Mouse (Mus musculus): Measurements from ENCODE around the gene Nos2. TPM values are rescaled to one million over a fixed set of nuclear protein-coding genes. Genes with fewer than 3 reads are reported as not detected.
A peak's percentile ranks its signal among the peaks of the same experiment; 100 is the strongest.
"Not testable (repeated sequence)": the region's sequence is repeated elsewhere in the genome, so short reads cannot be mapped to it uniquely, and the experiment has no call there.

The Nos2 gene
- total and polyA plus RNA-seq, 3 experiments: not detected

GRCm38 (mm10) chr11:79006417-79006816 is 85.8 kb downstream of the Nos2 start (continued):
- TF ChIP-seq SIN3A (IDR thresholded peaks at IDR 0.05; ENCODE audit: low read length): peak; percentile 95
- peak; percentile 96 for TF ChIP-seq MYB (IDR thresholded peaks at IDR 0.05; ENCODE audit: low read depth, low read length)
- TF ChIP-seq JUND (IDR thresholded peaks at IDR 0.05; ENCODE audit: low read depth, low read length): 0 out of 2 replicates have a peak, but pooled peaks have one; percentile 54
- peak; percentile 61; the same call in 1 of the 2 replicates for TF ChIP-seq CHD1 (IDR thresholded peaks at IDR 0.05; ENCODE audit: low read depth, low read length)
- no peak for TF ChIP-seq E2F4 (IDR thresholded peaks at IDR 0.05; ENCODE audit: borderline replicate concordance, low read depth, low read length)
- peak; percentile 14; the same call in 1 of the 2 replicates for TF ChIP-seq ZNF384 (IDR thresholded peaks at IDR 0.05; ENCODE audit: low read depth, low read length)
- TF ChIP-seq GATA1 (IDR thresholded peaks at IDR 0.05; ENCODE audit: low read depth, low read length): peak; percentile 64
- peak; percentile 47 for TF ChIP-seq KAT2A (conservative IDR thresholded peaks at IDR 0.05; ENCODE audit: low read depth, low read length)
- 0 out of 2 replicates have a peak, but pooled peaks have one; percentile 29 for TF ChIP-seq RCOR1 (IDR thresholded peaks at IDR 0.05; ENCODE audit: low read depth, low read length)

GRCm38 (mm10) chr11:79007356-79007755 is 86.8 kb downstream of the Nos2 start:
- peaks cover 0 to 50% of the 10 kb centered on the region in 2 experiments; a peak in 2 of 4 replicates for H3K36me3 ChIP-seq (ENCODE audit: control insufficient read depth in 1 of 2, insufficient read depth in 2 of 2, low read length in 2 of 2)
- H3K4me3 ChIP-seq (ENCODE audit: control insufficient read depth in 1 of 2, insufficient read depth in 1 of 2, low read depth in 2 of 2, low read length in 2 of 2); H3K27me3 ChIP-seq (ENCODE audit: control insufficient read depth in 1 of 2, insufficient read depth in 2 of 2, low read length in 2 of 2); H3K9me3 ChIP-seq (replicated peaks; ENCODE audit: insufficient read depth, low read length); H3K9ac ChIP-seq (ENCODE audit: control insufficient read depth, low read depth, low read length, poor library complexity, severe bottlenecking); H3K79me2 ChIP-seq (ENCODE audit: control insufficient read depth, insufficient read depth, low read length, poor library complexity): not testable (repeated sequence)
- H3K4me1 ChIP-seq (ENCODE audit: control insufficient read depth in 1 of 2, insufficient read depth in 2 of 2, low read length in 2 of 2): peaks cover 48 to 52% of the 10 kb centered on the region in 2 experiments
- TF ChIP-seq CHD1 (IDR thresholded peaks at IDR 0.05; ENCODE audit: low read depth, low read length) (0 out of 2 replicates have a peak, but pooled peaks have one; percentile 56), TBP (IDR thresholded peaks at IDR 0.05; ENCODE audit: low read depth, low read length) (peak; percentile 66)
- peak overlapping the region; percentile 87 for H3K27ac ChIP-seq (ENCODE audit: control insufficient read depth, low read depth, low read length)
- peak; percentile 40 for DNase-seq (ENCODE audit: low read depth, low spot score)

GRCm38 (mm10) chr11:79008007-79008775 is 87.6 kb downstream of the Nos2 start:
- Histone ChIP-seq H3K79me2 (ENCODE audit: control insufficient read depth, insufficient read depth, low read length, poor library complexity) (no peaks in the 10 kb centered on the region), H3K4me1 (ENCODE audit: control insufficient read depth in 1 of 2, insufficient read depth in 2 of 2, low read length in 2 of 2) (peaks cover 43 to 46% of the 10 kb centered on the region in 2 experiments), H3K9me3 (replicated peaks; ENCODE audit: insufficient read depth, low read length) (no peaks in the 10 kb centered on the region), H3K27ac (ENCODE audit: control insufficient read depth, low read depth, low read length) (peak overlapping the region; percentile 10; the same call in 1 of the 2 replicates), H3K9ac (ENCODE audit: control insufficient read depth, low read depth, low read length, poor library complexity, severe bottlenecking) (no peak overlapping the region), H3K27me3 (ENCODE audit: control insufficient read depth in 1 of 2, insufficient read depth in 2 of 2, low read length in 2 of 2) (no peaks in the 10 kb centered on the region), H3K4me3 (ENCODE audit: control insufficient read depth in 1 of 2, insufficient read depth in 1 of 2, low read depth in 2 of 2, low read length in 2 of 2) (no peak overlapping the region), H3K36me3 (ENCODE audit: control insufficient read depth in 1 of 2, insufficient read depth in 2 of 2, low read length in 2 of 2) (peaks cover 0 to 43% of the 10 kb centered on the region in 2 experiments; a peak in 2 of 4 replicates)
- peak; percentile 63 for DNase-seq (ENCODE audit: low read depth, low spot score)
- TF ChIP-seq USF1 (IDR thresholded peaks at IDR 0.05; ENCODE audit: low read depth, low read length) (0 out of 2 replicates have a peak, but pooled peaks have one; percentile 49), CHD1 (IDR thresholded peaks at IDR 0.05; ENCODE audit: low read depth, low read length) (no peak), MYC (IDR thresholded peaks at IDR 0.05; ENCODE audit: low read depth, low read length) (peak; percentile 70; the same call in 1 of the 2 replicates), RCOR1 (IDR thresholded peaks at IDR 0.05; ENCODE audit: low read depth, low read length) (peak; percentile 41; the same call in 1 of the 2 replicates), POLR2A (IDR thresholded peaks at IDR 0.05; ENCODE audit: control insufficient read depth in 1 of 2, insufficient read depth in 1 of 2, low read depth in 1 of 2, low read length in 2 of 2, poor library complexity in 1 of 2) (no peak), ETS1 (IDR thresholded peaks at IDR 0.05; ENCODE audit: low read depth, low read length) (peak; percentile 56), EP300 (IDR thresholded peaks at IDR 0.05; ENCODE audit: low read depth in 1 of 2, low read length in 2 of 2) (peak in 1 of 2 experiments; percentile 67; a peak in 2 of 4 replicates), CTCF (IDR thresholded peaks at IDR 0.05 in 2 of 3, conservative IDR thresholded peaks at IDR 0.05 in 1 of 3; ENCODE audit: control insufficient read depth in 1 of 3, insufficient read depth in 1 of 3, low read depth in 2 of 3, low read length in 3 of 3, poor library complexity in 1 of 3, severe bottlenecking in 1 of 3) (no peak), SMC3 (IDR thresholded peaks at IDR 0.05; ENCODE audit: low read depth, low read length) (0 out of 2 replicates have a peak, but pooled peaks have one; percentile 3), NELFE (IDR thresholded peaks at IDR 0.05; ENCODE audit: low read depth, low read length) (no peak), TCF12 (IDR thresholded peaks at IDR 0.05; ENCODE audit: low read depth, low read length) (peak; percentile 43; the same call in 1 of the 2 replicates), MYB (IDR thresholded peaks at IDR 0.05; ENCODE audit: low read depth, low read length) (no peak), UBTF (IDR thresholded peaks at IDR 0.05; ENCODE audit: borderline replicate concordance, insufficient read depth, low read depth, low read length) (no peak), POLR2AphosphoS2 (IDR thresholded peaks at IDR 0.05; ENCODE audit: low read length) (no peak), ELF1 (IDR thresholded peaks at IDR 0.05; ENCODE audit: low read depth, low read length) (no peak), NRF1 (IDR thresholded peaks at IDR 0.05; ENCODE audit: insufficient read depth, low read depth, low read length, poor library complexity, severe bottlenecking) (no peak), ZKSCAN1 (IDR thresholded peaks at IDR 0.05; ENCODE audit: low read depth, low read length) (no peak), ZMIZ1 (IDR thresholded peaks at IDR 0.05; ENCODE audit: low read depth, low read length) (no peak), MEF2A (IDR thresholded peaks at IDR 0.05; ENCODE audit: extremely low read depth, insufficient replicate concordance, low read depth, low read length, poor library complexity, severe bottlenecking) (no peak), TBP (IDR thresholded peaks at IDR 0.05; ENCODE audit: low read depth, low read length) (0 out of 2 replicates have a peak, but pooled peaks have one; percentile 17), JUND (IDR thresholded peaks at IDR 0.05; ENCODE audit: low read depth, low read length) (no peak)
